Mouse (Mus musculus) testis, adult 2 months (tissue): ENCODE results near the gene Mlxipl.

Experiments used
- CTCF ChIP-seq: fragments of 200-500 bp; IDR thresholded peaks from 2 replicates; pipeline ENCODE4 v1.5.1; 2012; ENCODE audit warnings: low read depth, mild to moderate bottlenecking, inconsistent platforms, low read length, moderate library complexity; ENCODE audit not compliant: control insufficient read depth, insufficient read depth, insufficient replicate concordance
- POLR2A ChIP-seq: fragments of 200-500 bp; IDR thresholded peaks from 2 replicates; pipeline ENCODE4 v1.6.1; 2012; ENCODE audit warnings: low read depth, mild to moderate bottlenecking, inconsistent platforms, low read length, moderate library complexity; ENCODE audit not compliant: control insufficient read depth

GRCm38 (mm10) chr5:135078482-135078810 is 11.2 kb upstream of the Mlxipl start:
- TF ChIP-seq POLR2A (no peak), CTCF (no peak; the same call in 1 of the 2 replicates)
